Mouse (Mus musculus): ENCODE measurements around the gene Arhgef6. TPM values are rescaled to one million over a fixed set of nuclear protein-coding genes. Genes with fewer than 3 reads are reported as not detected.

Gene Arhgef6
- 10 to 100 TPM; 89.9 to 90.1 TPM for total RNA-seq (2023)

DNA sequence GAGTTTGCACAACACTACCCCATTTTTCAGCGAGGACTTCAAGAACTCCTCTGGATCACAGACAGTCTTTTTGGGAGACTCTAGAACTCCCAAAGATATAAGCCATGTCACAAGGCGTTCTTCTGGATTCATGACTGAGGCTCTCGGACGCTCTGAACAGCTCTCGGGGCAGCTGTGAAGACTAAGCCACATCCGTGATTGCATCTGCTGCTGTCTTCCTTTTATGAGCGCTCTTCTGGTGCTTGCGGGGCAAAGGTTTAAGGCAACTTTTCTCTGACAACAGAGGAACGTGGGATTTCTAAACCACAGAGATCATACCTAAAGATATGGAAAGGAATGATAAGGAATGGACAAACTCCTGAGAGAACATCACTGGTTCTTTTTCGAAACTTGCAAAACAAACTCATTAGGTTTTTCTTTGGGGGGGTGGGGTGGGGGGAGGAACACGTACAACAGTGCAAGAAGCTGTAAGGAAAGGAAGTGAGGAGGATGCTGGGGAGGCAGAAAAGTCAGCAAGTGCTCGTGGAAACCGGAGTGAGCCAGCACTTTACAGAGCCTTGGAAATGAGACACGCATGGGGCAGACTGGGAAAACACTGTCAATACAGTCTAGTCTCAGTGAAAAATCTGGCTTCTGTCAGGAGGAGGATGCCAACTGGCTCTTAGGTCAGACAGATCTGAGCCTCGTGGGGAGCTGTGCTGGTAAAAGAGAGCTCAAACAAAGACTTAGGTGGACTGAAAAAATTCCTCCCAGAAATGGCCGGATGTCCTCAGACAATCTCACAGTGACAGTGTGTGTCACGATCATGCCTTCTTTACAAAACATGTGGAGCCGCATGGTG, at the start of gene Arhgef6:
Gene Arhgef6, minus strand, starts transcription at position 359 of the 841 bp plus-strand sequence.

DNA sequence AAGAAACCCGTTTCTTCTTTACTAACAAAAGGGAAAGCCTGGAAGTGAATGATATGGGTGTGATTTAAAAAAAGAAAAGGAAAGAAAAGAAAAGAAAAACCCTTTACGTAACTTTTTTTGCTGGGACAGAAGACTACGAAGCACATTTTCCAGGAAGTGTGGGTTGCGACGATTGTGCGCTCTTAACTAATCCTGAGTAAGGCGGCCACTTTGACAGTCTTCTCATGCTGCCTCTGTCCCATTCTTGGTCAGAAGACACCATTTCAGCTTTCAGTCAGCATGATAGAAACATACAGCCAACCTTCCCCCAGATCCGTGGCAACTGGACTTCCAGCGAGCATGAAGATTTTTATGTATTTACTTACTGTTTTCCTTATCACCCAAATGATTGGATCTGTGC, 126.7 kb downstream of the Arhgef6 start, which contains the start of gene Cd40lg:
Gene Cd40lg, plus strand, starts transcription at position 268 of the 400 bp plus-strand sequence.

Other genes starting within 250 kb of the Arhgef6 start
- gene Cd40lg, start 126.6 kb downstream of the Arhgef6 start, total RNA-seq (2023), result 10 to 100 TPM; 72.4 to 96.3 TPM
- 10 to 100 TPM; 72.2 to 74.4 TPM for gene Rbmx, start 54.3 kb upstream of the Arhgef6 start, total RNA-seq (2023)
- not detected for gene Gm364, start 70.4 kb upstream of the Arhgef6 start, total RNA-seq (2023)
- not detected for gene Gpr101, start 165.0 kb upstream of the Arhgef6 start, total RNA-seq (2023)

Data from T-cell, adult 66 days (primary cell).